Mouse (Mus musculus) thymus, postnatal 0 days (tissue): ENCODE measurements around the gene Chn2. TPM values are rescaled to one million over a fixed set of nuclear protein-coding genes. Genes with fewer than 3 reads are reported as not detected.

ENCODE experiments used
- DNase-seq: peaks from one replicate; pipeline ENCODE4 v3.0.0-alpha.2; 2015; ENCODE audit warnings: low spot score
- polyA plus RNA-seq: library from polyadenylated mRNA; unstranded; fragments of >200 nt; fragmentation: Nextera tagmentation; extraction: Ambion mirVana; gene quantifications from 2 replicates; pipeline ENCODE4 v1.2.1, GENCODE M21; 2015

Chn2 gene
- polyA plus RNA-seq, 1 experiment from 2014 or later: 8.4 TPM

DNA sequence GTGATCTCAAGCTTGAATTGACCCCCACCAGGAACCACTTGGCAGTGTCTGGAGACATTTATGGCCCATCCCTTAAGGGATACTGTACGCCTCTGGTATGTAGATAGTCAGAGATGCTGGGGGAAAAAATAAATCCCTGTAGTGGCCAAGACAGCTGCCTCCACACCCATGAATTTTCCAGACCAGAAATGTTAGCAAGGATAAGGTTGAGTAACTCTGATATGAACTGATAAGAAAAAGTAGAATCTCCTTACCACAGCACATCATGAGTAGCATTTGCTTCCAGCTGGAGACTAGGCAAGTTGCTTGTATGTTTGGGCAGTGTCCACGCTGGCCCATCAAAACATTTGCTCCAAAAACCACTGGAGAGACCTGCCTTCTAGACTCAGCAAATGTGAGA is 239.3 kb downstream of the Chn2 start:
- DNase-seq: no peak

DNA sequence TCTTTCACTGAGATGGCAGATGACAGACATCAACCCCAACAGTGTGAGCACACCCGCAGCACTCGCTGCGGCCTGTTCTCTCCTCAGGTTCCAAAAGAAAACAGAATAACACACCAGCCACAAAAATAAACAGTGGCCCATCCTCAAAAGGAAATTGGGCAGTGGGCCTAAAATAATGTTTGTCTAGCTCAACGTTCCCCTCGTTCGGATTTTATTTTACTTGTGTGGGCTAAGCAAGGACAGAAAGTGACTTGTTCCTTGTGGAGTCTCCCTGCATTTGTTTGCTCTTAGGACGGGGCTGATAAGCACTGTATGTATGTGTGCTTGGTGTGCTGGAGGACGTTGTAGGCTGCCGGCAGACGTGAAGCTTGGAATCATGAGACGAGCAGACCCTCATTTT is 240.0 kb downstream of the Chn2 start:
- DNase-seq: no peak

DNA sequence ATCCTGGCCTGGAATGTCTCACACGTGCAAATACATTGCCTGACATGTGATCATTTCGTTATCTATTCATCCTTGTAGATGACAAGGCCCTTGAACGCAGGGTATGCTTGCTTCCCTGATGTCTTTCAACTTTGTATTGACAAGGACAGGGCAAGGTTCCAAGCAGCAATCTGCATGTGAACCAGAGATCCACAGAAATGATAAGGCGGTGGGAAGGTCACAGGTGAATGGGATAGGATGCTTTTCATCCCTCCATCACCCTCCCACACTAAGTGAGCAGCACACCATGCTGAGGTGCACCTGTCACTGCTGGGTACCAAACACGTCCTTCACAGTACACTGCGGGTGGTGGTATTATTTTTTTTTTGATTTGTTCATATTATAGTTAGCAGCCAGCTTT is 240.9 kb downstream of the Chn2 start:
- DNase-seq: no peak

DNA sequence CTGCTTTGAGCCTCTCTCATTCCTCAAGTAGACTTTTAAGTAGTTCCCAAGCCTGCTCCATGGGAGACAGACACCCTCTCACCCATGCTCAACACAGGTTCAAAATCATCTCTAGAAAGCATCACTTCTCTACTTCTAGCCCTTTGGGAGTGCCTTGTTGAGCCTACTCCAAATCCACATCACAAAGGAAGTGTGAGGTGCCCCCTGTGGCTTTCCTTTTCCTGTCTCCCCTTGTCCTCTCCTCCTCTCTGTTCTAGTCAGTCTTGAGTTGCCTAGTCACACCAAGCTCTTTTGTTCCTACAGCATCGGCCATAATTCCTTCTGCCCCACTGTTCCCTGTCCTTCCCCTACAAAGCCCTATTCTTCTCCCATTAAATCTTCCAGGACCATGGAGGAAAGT is 243.9 kb downstream of the Chn2 start:
- peak; percentile 5 for DNase-seq

DNA sequence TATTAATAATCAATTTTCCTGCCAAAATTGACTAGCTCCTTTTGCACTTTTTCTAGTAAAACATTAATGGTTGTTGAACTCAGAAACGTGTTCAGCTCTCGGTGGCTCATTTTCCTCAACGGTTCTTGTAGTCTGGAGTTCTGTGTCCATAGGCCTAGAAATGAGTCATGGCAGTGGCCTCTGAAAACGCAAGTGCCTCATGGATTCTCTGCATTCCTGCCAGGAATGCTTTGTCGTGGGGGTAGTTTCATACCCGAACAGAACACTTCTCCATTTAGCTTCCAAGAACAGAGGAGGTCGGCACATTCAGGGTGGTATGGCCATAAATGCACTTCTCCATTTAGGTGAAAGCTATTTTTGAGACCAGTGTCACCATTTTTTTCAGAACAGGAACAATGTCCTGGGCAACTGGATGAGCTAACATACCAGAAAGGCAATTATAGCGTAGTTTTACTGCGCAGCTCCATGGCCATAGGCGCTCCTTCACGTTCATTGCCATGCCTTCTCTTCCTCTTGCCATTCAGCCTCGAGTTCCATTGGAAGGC is 244.9 kb downstream of the Chn2 start:
- DNase-seq: no peak

DNA sequence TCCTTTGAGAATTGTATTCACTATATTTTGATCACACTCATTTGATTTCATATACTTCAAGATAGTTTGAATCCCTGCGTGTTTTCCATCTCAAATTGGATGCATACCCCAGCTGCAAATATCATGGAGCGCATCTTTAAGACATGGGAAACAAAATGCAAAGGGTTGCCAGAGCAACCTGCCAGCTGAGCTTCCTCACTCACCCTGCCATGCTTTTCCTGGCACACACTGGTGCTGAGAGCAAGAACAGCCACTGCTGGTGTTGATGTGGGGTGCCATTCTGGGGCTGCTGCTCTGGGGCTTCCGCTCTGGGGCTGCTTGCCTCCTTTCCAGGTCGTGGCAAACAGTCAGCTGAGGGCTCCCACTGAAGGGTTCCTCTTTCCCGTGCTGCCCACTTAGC is 247.5 kb downstream of the Chn2 start:
- DNase-seq: no peak

DNA sequence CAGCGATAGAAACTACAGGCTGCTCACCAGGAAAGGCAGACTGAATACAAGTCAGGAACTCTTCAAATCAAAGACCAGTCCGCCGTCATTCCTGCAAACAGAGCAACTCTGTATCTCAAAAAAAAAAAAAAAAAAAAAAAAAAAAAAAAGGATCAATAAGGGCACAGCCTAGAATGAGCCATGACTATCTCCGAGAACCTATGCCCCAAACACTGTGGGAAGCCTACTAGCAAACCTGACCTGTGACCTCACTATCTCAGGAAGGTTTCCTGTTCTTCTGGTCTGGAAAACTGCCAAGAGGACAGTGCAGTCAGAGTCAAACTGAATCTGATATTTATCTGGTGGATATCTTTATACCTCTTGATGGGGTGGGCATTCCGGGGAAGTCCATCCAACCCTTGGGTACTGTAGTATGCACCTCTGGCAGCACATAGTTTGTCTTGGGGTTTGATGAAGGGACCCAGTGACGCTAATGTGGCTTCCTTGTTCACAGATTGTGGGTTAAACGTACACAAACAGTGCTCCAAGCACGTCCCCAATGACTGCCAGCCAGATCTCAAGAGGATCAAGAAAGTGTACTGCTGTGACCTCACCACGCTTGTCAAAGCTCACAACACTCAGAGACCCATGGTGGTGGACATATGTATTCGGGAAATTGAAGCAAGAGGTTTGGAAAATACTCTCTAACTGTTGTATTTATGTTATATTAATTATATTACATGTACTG is 250.6 kb downstream of the Chn2 start:
- DNase-seq: no peak

DNA sequence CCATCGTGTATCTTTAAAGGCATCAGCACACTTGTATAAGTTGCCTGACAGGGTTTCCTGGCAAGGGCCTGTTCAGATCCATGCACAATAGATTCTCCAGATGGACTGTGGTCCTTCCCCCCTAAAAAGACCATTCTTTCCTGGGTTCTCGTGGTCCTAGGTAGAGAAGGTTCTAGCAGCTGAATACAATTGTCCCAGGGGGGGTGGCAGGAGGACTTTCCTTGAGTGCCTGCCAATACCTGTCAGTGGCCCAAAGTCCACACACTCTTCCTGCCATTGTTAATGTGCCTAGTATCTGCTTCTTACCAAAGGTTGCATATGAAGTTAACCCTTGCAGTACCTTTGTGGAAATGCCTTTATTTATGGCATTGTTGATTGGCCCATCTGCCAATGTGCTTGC is 257.9 kb downstream of the Chn2 start:
- DNase-seq: no peak

DNA sequence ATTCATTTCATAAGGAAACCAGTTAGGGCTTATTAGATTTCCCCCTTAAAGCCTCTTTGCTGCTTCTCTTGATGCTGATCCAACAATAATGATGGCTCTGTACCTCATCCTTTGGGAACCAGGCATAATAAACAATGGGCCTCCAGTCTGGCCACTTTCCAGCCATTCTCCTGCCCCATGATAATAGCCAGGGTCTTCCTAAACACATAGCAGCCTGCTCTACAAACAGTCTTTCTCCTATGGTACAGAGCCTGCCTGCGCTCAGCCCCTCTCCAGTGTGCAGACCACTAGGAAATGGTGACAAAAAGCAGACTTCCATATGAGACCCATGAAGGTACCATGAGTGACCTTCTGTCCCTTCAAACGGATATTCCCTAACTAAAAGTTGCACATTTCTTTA is 260.1 kb downstream of the Chn2 start:
- DNase-seq: no peak

DNA sequence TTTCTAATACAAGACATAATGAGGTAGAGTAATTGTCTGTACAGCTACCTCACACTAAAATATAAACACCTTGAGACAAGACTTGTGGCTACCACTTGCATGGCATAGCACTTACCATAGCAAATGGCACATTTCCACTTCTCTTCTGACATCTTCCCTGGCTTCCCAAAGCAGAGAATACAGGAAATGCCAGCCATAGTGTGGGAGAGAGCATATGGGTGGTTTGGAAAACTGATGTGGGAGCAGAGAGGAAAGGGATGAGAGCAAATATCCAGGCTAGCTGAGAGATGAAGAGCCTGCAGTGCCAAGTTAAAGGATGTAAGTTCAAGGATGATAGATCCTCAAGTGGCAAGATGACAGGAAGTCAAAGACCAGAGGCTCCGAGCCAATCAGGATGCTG is 266.4 kb downstream of the Chn2 start:
- no peak for DNase-seq

DNA sequence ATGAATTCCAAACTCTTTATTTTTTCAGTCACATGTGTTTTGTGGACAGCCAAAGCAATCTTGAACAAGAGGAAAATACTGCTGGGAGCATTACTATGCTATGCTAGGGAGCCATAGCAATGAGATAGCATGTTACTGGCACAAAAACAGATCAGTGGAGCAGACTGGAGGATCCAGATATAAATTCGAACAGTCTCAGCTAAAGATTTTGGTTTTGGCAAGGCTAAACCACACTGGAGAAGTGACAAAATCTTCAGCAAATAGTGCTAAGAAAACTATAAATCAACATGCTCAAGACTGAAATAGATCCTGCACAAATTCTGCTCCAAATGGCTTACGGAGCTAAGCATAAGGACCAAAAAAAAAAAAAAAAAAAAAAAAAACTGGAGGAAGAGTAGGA is 273.7 kb downstream of the Chn2 start:
- DNase-seq: no peak

DNA sequence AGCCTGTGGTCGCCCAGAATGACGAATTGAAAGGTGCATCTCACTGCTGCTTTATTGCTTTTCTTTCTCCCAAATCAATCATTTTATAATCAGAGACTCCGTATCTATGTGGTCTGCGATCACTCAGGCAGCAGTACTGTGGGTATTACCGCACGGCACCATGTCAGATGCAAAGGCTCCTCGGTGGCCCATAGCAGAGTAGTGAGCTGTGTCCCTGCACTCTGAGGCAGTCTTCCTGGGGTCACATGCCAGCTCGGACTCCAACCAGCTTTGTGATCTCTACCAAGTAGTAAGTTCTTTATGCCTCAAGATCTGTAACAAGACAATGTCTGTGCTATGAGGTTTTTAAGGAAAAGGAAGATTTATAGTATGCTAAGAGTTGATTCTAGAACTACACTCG is 279.3 kb downstream of the Chn2 start:
- DNase-seq: no peak

DNA sequence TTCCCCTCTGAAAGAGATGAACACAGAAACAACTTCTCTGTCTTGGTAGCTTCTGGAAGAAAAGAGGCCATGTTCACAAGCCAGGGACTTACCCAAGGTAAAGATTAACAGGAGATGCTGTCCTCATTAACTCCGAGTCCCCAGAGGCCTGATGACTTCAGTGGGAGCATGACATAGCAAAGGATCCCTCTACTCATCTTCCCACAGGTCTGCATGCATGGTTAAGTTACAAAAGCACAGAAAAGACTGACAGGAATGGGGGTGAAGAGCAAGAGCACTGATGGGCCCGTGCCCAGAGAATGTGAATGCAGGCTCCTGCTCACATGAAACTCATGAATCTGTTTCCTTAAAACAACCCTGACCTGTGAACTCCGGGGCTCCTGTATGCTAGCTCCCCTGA is 279.8 kb downstream of the Chn2 start:
- DNase-seq: no peak

DNA sequence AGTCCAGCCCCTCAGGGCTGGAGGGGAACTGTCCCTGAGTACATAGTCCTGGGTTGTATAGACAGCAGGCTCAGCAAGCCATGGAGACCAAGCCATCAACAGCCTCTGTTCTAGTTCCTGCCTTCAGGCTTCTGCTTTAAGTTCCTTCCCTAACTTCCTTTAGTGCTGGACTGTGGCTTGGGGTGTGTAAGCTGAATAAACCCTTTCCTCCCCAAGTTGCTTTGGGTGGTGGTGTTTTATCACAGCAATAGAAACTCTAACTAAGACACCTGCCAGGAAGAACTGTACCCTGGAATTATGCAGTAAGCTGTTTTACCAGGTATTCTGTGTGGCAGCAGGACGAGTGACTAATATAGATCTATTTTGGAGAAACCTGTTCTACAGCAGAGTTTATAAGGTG is 280.9 kb downstream of the Chn2 start:
- DNase-seq: no peak

DNA sequence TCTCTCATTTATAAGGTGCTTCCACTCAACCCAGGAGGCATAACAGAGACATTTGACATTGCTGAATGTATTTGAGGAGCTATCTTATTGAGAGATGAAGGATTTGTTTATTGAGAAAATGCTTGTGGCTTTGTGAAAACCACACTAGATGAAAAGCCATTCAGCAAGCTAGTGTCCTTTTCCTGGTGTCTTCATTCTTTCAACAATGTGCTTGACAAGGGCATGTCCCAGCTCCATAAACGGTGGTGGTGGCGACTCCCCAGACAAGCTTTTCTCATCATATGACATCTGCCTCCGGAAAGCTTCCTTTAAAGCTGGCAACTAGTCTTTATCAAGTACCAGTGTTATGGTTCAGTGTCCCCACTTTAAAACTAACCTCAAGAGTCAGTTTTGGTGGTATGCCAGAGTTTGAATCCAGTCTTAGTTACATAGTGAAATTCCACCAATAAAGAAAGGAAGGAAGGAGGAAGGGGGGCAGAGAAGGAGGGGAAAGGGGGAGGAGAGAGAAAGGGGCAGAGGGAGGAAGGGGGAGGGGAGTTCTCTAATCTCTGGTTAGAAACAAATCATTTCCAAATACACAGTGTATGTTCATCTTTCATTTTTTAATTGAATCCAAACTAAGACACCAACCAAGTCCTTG is 286.0 kb downstream of the Chn2 start, which contains the start of gene Prr15:
TSS of gene Prr15 (plus strand) at position 590 of the 640 bp plus-strand sequence.
- DNase-seq: no peak

DNA sequence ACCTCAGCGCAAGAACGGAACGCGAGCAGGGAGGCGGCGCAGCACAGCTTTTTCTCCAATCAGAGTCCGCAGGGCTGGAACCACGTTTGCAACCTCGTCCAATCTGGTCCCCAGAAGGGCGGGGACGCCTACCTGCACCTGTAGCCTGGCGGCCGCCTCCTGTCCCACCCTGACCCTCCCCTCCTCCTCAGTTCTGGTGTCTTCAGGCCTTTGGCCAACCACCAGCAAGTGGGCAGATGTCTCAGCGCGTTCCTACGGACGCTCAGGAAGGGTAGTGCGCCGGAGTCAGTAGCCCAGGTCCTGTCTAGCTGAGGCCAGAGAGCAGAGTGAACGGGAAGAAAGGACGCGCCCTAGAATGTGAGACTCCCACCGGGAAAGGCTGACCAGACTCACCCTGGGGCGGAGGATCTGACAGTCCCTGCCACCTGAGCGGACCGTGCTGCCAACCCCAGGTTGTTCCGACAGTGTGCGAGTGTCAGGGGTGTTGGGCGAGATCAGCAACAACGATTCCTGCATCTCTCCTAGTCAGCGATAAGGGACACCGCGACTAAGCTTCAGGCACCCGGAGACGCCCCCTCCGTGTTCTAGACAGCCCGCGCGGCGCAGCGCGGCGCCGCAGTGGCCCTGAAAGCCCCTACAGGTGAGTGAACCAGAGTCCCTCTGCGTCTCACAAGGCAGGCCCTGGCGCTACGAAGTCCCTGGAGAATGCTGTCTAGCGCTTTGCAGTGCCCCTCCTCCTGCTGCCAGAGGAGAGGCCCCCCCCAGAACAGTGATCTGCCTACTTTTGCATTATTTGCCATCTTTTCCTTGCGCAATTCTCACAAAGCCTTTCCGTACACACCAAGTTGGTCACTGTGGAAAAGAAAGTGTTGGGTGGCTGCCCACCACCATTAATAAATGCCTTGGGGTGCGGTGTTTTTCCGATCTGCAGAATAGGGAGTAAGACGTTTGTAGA is 287.6 kb downstream of the Chn2 start:
- peak; percentile 9 for DNase-seq

DNA sequence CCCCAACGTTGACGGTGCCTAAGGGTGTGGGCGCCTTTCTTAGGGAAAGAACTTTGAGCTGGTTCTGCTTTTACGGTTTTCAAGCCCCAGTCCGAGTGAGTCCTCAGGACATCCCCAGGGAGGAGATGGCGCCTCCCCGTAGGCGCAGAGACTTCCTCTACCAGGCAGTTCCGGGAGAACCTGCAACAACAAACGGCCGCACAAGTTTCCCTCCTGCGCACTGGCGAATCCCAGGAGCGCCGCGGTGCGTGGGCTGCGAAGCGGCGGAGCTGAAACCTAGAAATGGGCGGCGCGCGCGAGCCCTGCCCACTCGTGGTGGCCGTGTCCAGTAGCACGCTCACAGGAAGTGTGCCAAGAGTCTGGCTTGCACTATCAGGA is 288.3 kb downstream of the Chn2 start:
- no peak for DNase-seq

DNA sequence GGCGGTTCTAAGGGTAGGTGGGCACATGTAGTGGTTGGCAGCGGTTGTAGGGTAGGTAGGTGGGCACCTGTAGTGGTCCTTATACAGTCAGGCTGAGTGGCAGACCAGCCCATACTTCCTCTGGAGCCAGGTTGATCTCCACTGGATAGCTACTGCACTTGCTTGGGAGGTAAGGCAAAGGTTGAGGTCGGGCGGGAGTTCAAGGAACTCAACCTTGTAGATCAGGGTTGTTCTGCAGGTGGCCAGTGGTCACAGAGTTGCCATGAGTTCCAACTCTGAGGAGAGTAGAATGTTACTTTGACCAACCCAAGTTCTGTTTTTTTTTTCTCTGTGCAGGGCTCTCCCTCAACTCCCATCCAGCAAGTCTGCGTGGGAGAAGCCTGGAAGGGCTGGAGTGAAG is 289.4 kb downstream of the Chn2 start:
- DNase-seq: no peak

DNA sequence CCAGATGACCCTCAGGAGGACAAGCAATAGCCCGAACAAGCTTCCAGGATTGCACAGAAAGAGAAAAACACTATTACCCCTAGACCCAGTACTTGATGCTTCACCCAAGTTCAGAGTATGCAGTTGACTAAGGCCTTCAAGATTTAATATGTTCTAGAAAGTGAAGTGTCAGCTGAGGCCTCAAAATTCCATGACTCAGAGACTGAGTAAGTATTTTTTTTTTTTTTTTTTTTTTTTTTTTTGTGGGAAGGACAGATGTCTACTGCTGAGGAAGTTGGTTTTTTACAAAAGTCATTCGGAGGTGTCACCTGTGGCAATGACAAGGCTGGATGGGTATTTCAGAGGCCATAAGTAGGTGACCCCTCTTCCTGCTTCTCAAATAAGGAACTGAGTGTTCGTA is 290.2 kb downstream of the Chn2 start:
- no peak for DNase-seq

DNA sequence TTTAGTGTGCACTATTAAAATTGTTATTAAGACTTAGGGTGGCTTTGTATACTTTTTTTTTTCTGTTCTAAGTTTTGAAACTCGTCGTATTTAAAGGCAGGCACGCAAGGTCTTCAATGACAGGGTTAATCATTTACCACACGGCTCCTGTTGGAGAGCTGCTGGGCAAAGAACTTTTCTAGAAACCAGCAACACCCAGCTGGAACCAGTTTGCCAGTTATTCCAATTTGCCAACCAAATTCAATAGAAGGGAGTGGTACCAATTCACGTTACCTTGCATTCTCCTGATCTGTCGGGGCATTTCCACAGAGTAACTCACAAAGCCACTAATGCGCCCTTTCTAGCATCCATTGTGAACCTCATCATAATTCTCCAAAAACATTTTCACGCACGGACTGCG is 290.8 kb downstream of the Chn2 start:
- no peak for DNase-seq

DNA sequence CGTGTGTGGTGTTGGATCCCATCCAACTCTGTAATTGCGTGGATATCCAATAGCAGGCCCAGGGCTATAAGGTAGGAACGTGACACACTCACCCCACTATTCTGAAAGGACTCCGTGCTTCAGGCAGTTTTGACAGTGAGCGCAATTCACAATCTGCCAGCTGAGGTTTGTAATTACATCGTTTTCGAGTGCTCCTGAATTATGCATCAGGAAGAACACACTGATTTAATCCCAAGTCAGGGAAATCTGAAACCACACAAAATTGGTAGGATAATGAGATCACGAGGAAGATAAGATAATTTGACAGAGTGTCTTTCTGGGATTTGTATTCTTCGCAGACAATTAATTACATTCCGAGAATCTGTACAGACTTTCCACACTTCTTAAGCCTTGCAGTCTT is 292.4 kb downstream of the Chn2 start:
- no peak for DNase-seq

DNA sequence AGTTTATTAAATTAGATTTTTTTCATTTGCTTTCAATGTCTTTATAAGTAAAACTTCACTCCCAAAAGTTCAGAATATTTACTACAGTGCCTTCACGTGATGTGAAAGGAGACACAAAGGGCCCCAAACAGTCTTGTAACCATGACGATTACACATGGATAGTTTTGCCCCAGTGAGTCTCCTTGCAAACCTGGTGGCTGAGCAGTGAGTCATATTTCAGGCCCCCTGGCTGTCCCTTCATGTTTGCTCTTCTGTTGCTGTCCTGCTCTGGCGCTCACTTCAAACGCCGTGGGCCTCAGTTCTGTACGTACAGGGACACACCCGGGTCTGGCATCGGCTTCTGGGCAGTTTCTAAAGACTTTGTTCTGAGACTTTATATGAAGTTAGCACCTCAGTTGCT is 292.8 kb downstream of the Chn2 start:
- no peak for DNase-seq
